Mouse (Mus musculus) midbrain, embryonic 14.5 days (tissue): ENCODE data around the gene Gm47841. TPM values are rescaled to one million over a fixed set of nuclear protein-coding genes. Genes with fewer than 3 reads are reported as not detected.

Experiments used
- ATAC-seq: fragments of 200-750 bp; cut with Nextera tagmentation; 2 replicates; pipeline ENCODE4 v1.8.0; 2017; ENCODE audit warnings: moderate number of reproducible peaks, moderate library complexity; ENCODE audit not compliant: low FRiP score, low TSS enrichment
- DNase-seq: peaks from one replicate; pipeline ENCODE4 v3.0.0-alpha.2; 2015
- H3K27ac ChIP-seq: fragments of 300-500 bp; sonication (generic); replicated peaks from 2 replicates; pipeline ENCODE4 v1.5.1; 2014; ENCODE audit warnings: mild to moderate bottlenecking, low read depth, low read length, moderate library complexity
- H3K27me3 ChIP-seq: fragments of 300-500 bp; sonication (generic); 2 replicates; pipeline ENCODE4 v1.6.1; 2014; ENCODE audit warnings: low read length, control low read depth, mixed read lengths; ENCODE audit not compliant: control insufficient read depth, insufficient read depth
- H3K36me3 ChIP-seq: fragments of 300-500 bp; sonication (generic); 2 replicates; pipeline ENCODE4 v1.6.1; 2014; ENCODE audit warnings: low read length, control low read depth; ENCODE audit not compliant: control insufficient read depth, insufficient read depth
- H3K4me1 ChIP-seq: fragments of 300-500 bp; sonication (generic); 2 replicates; pipeline ENCODE4 v1.6.1; 2014; ENCODE audit warnings: mild to moderate bottlenecking, antibody characterized with exemption, low read length, control low read depth; ENCODE audit not compliant: control insufficient read depth, insufficient read depth
- H3K4me2 ChIP-seq: fragments of 300-500 bp; sonication (generic); 2 replicates; pipeline ENCODE4 v1.6.1; 2014; ENCODE audit warnings: mild to moderate bottlenecking, low read length, moderate library complexity
- H3K4me3 ChIP-seq: fragments of 300-500 bp; sonication (generic); replicated peaks from 2 replicates; pipeline ENCODE4 v1.5.1; 2014; ENCODE audit warnings: low read depth, low read length
- H3K9ac ChIP-seq: fragments of 300-500 bp; sonication (generic); replicated peaks from 2 replicates; pipeline ENCODE4 v1.6.1; 2014; ENCODE audit warnings: mild to moderate bottlenecking, low read length, moderate library complexity
- H3K9me3 ChIP-seq: fragments of 300-500 bp; sonication (generic); 2 replicates; pipeline ENCODE4 v1.6.1; 2016; ENCODE audit warnings: low read length, control low read depth, mixed read lengths; ENCODE audit not compliant: control insufficient read depth
- WGBS: fragments of 180-500 bp; shearing (Covaris S2); extraction: QIAGEN DNeasy Blood & Tissue Kit; methylation state at CpG from one replicate; pipeline ENCODE4 v1.1.7; 2014; 5-methylcytosine and 5-hydroxymethylcytosine counted together
- polyA plus RNA-seq: library from polyadenylated mRNA; unstranded; fragments of >200 nt; fragmentation: Nextera tagmentation; extraction: Ambion mirVana; gene quantifications from 2 replicates; pipeline ENCODE4 v1.2.1, GENCODE M21; 2014

The Gm47841 gene
- polyA plus RNA-seq, 1 experiment from 2014 or later, result not detected

- Histone ChIP-seq H3K27ac (no peak overlapping the region), H3K9ac (no peak overlapping the region), H3K27me3 (peaks cover 46% of the 10 kb centered on the region), H3K4me2 (no peak overlapping the region), H3K9me3 (no peaks in the 10 kb centered on the region), H3K4me3 (no peak overlapping the region), H3K4me1 (peaks cover 7% of the 10 kb centered on the region; the same call in 1 of the 2 replicates), H3K36me3 (no peaks in the 10 kb centered on the region)
- ATAC-seq, result no peak
- WGBS, result 61% methylated on average over 10 of the region's 10 CpGs
- DNase-seq, result no peak
These were observed 7.3 kb upstream of the Gm47841 start for GRCm38 (mm10) chr15:101054541-101054940.

- ATAC-seq (no peak), DNase-seq (peak; percentile 49)
- 7% methylated on average over 61 of the region's 65 CpGs for WGBS
- Histone ChIP-seq H3K4me2 (peak overlapping the region; percentile 59), H3K27me3 (peaks cover 50% of the 10 kb centered on the region), H3K36me3 (no peaks in the 10 kb centered on the region), H3K4me1 (0 out of 2 replicates have a peak, but pooled peaks cover 4% of the 10 kb centered on the region), H3K4me3 (peak overlapping the region; percentile 34), H3K9me3 (no peaks in the 10 kb centered on the region), H3K27ac (no peak overlapping the region), H3K9ac (no peak overlapping the region; the same call in 1 of the 2 replicates)
These were observed 6.7 kb upstream of the Gm47841 start for GRCm38 (mm10) chr15:101053832-101054459.

GRCm38 (mm10) chr15:101052560-101053501 lies 5.6 kb upstream of the Gm47841 start:
- H3K27me3 ChIP-seq, result peaks cover 61% of the 10 kb centered on the region
- H3K4me1 ChIP-seq, result 0 out of 2 replicates have a peak, but pooled peaks cover 4% of the 10 kb centered on the region
- H3K4me3 ChIP-seq, result peak overlapping the region; percentile 34
- no peaks in the 10 kb centered on the region for H3K36me3 ChIP-seq
- peak; percentile 78 for DNase-seq
- H3K27ac ChIP-seq, result no peak overlapping the region
- H3K9ac ChIP-seq, result no peak overlapping the region; the same call in 1 of the 2 replicates
- ATAC-seq, result no peak
- H3K9me3 ChIP-seq, result no peaks in the 10 kb centered on the region
- WGBS, result 14% methylated on average over 113 of the region's 120 CpGs
- peak overlapping the region; percentile 59 for H3K4me2 ChIP-seq

GRCm38 (mm10) chr15:101051869-101052268 lies 4.7 kb upstream of the Gm47841 start:
- H3K9me3 ChIP-seq, result no peaks in the 10 kb centered on the region
- H3K36me3 ChIP-seq, result no peaks in the 10 kb centered on the region
- H3K4me1 ChIP-seq, result peaks cover 8% of the 10 kb centered on the region
- no peak overlapping the region for H3K27ac ChIP-seq
- H3K4me2 ChIP-seq, result no peak overlapping the region
- no peak overlapping the region for H3K4me3 ChIP-seq
- DNase-seq (no peak), ATAC-seq (no peak)
- no peak overlapping the region for H3K9ac ChIP-seq
- WGBS, result 30% methylated on average over 10 of the region's 10 CpGs
- H3K27me3 ChIP-seq, result peaks cover 71% of the 10 kb centered on the region

DNA sequence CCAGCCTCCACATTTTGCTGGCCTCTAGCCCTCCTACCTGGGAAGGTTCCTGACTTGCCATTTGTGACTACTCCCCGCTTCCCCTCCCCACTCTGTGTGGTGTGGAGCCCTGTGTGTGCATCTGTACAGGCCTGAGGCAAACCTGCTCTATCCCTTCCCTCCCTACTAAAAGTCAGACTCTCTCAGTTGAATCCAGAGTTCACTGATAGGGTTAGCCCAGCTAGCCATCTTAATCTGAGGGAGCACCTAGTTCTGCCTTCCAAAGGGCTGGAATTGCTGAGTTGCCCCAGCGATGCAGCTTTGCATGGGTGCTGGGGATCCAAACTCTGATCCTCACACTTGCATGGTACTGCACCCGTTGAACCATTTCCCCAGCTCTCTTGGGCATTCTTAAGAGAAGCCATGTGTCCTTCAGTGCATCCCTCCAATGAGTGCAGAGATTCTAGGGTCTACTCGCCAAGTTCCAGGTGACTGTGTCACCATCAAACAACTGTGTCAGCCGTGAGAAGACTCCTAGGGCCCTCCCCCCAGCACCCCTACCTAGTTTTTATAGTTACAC lies 1.2 kb upstream of the Gm47841 start:
- Histone ChIP-seq H3K9ac (no peak overlapping the region), H3K36me3 (no peaks in the 10 kb centered on the region), H3K4me3 (no peak overlapping the region), H3K9me3 (no peaks in the 10 kb centered on the region), H3K4me1 (peaks cover 16% of the 10 kb centered on the region), H3K27me3 (peaks cover 77% of the 10 kb centered on the region), H3K27ac (no peak overlapping the region), H3K4me2 (no peak overlapping the region)
- WGBS, result 47% methylated on average over 5 of the region's 5 CpGs
- no peak for DNase-seq
- ATAC-seq, result no peak

- peaks cover 16% of the 10 kb centered on the region for H3K4me1 ChIP-seq
- H3K27me3 ChIP-seq, result peaks cover 60% of the 10 kb centered on the region
- H3K27ac ChIP-seq, result no peak overlapping the region
- peak overlapping the region; percentile 46 for H3K4me3 ChIP-seq
- peak overlapping the region; percentile 99 for H3K4me2 ChIP-seq
- DNase-seq (peak; percentile 59), ATAC-seq (no peak; the same call in 1 of the 2 replicates)
- H3K9ac ChIP-seq, result peak overlapping the region; percentile 56
- H3K9me3 ChIP-seq, result no peaks in the 10 kb centered on the region
- WGBS, result under 1% methylated on average over 77 of the region's 77 CpGs
- peaks cover 6% of the 10 kb centered on the region; the same call in 1 of the 2 replicates for H3K36me3 ChIP-seq
These were observed 537 bp downstream of the Gm47841 start for GRCm38 (mm10) chr15:101046527-101047193.

GRCm38 (mm10) chr15:101046039-101046526 lies 1.1 kb downstream of the Gm47841 start:
- H3K9ac ChIP-seq, result peak overlapping the region; percentile 56
- WGBS, result 1% methylated on average over 43 of the region's 43 CpGs
- ATAC-seq, result no peak
- peak overlapping the region; percentile 46 for H3K4me3 ChIP-seq
- no peak overlapping the region for H3K27ac ChIP-seq
- peaks cover 57% of the 10 kb centered on the region for H3K27me3 ChIP-seq
- H3K36me3 ChIP-seq, result peaks cover 9% of the 10 kb centered on the region
- DNase-seq, result no peak
- H3K4me2 ChIP-seq, result peak overlapping the region; percentile 99
- H3K4me1 ChIP-seq, result peaks cover 16% of the 10 kb centered on the region
- H3K9me3 ChIP-seq, result no peaks in the 10 kb centered on the region

- Histone ChIP-seq H3K36me3 (peaks cover 24% of the 10 kb centered on the region), H3K27ac (no peak overlapping the region), H3K27me3 (peaks cover 55% of the 10 kb centered on the region), H3K9ac (no peak overlapping the region), H3K4me2 (no peak overlapping the region), H3K4me3 (no peak overlapping the region), H3K9me3 (no peaks in the 10 kb centered on the region), H3K4me1 (peaks cover 16% of the 10 kb centered on the region)
- ATAC-seq (no peak), DNase-seq (no peak)
- WGBS, result 48% methylated on average over 6 of the region's 6 CpGs
These were observed 2.7 kb downstream of the Gm47841 start for GRCm38 (mm10) chr15:101044531-101044930.
